Mouse (Mus musculus) macrophage (primary cell): ENCODE measurements around the gene Olfr808. TPM values are rescaled to one million over a fixed set of nuclear protein-coding genes. Genes with fewer than 3 reads are reported as not detected.

Experiments used
- H3K27ac ChIP-seq: fragments of 350-480 bp; formaldehyde crosslinking; 2 replicates; pipeline ENCODE4 v1.9.0; 2021
- H3K36me3 ChIP-seq: fragments of 350-480 bp; formaldehyde crosslinking; 2 replicates; pipeline ENCODE4 v1.9.0; 2021; ENCODE audit errors: inconsistent target
- H3K4me3 ChIP-seq: fragments of 350-480 bp; formaldehyde crosslinking; 2 replicates; pipeline ENCODE4 v1.9.0; 2021; ENCODE audit errors: inconsistent target
- H3K79me2 ChIP-seq: fragments of 350-480 bp; formaldehyde crosslinking; 2 replicates; pipeline ENCODE4 v1.9.0; 2021; ENCODE audit errors: inconsistent target
- WGBS: methylation state at CpG from one replicate; pipeline ENCODE4 v1.1.7; 2026; ENCODE audit warnings: inconsistent platforms; ENCODE audit not compliant: missing documents; 5-methylcytosine and 5-hydroxymethylcytosine counted together
- polyA plus RNA-seq: library from polyadenylated mRNA; stranded (reverse); fragments of 250-400 nt; gene quantifications from 3 replicates; pipeline ENCODE4 v1.2.4, GENCODE M21; 2018; ENCODE audit warnings: inconsistent platforms
- total RNA-seq, 78 experiments: library from RNA; depleted of rRNA; stranded (reverse); fragments of 250-400 nt; gene quantifications; 1 replicate in 9 of 78; 2 replicates in 24 of 78; 3 replicates in 43 of 78; 4 replicates in 2 of 78; pipeline ENCODE4 v1.2.4; 2018; ENCODE audit warnings: inconsistent platforms in 56 of 78

Olfr808 gene
- not detected for total RNA-seq (2018; cell fraction: chromatin; rRNA removed)
- total RNA-seq (2018; cell fraction: cytosol; rRNA removed): not detected
- not detected for total RNA-seq (2018; cell fraction: nucleus; rRNA removed)
- not detected in 3 replicates for polyA plus RNA-seq

GRCm38 (mm10) chr10:129765182-129765581 lies at the start of gene Olfr808:
Gene Olfr808, plus strand, starts transcription at chr10:129765482.
- no peak within 1 kb of the TSS for H3K27ac ChIP-seq
- 100% methylated on average over 1 of the region's 1 CpGs for WGBS
- H3K79me2 ChIP-seq: no peaks in the 10 kb centered on the region
- no peaks in the 10 kb centered on the region for H3K36me3 ChIP-seq
- H3K4me3 ChIP-seq: no peak within 1 kb of the TSS

GRCm38 (mm10) chr10:129729275-129729674 lies 36.0 kb upstream of the Olfr808 start, which contains the start of gene Olfr805:
Gene Olfr805, minus strand, starts transcription at chr10:129729375.
- no peak within 1 kb of the TSS for H3K27ac ChIP-seq
- WGBS: 100% methylated on average over 2 of the region's 2 CpGs

GRCm38 (mm10) chr10:129741821-129742220 lies 23.5 kb upstream of the Olfr808 start, which contains the start of gene Olfr806:
Gene Olfr806, minus strand, starts transcription at chr10:129741921.
- H3K36me3 ChIP-seq: no peaks in the 10 kb centered on the region
- H3K4me3 ChIP-seq: no peak within 1 kb of the TSS
- H3K79me2 ChIP-seq: no peaks in the 10 kb centered on the region
- no peak within 1 kb of the TSS for H3K27ac ChIP-seq

More at GRCm38 (mm10) chr10:129729275-129729674, 36.0 kb upstream of the Olfr808 start, which contains the start of gene Olfr805:
- Histone ChIP-seq H3K36me3 (no peaks in the 10 kb centered on the region), H3K79me2 (no peaks in the 10 kb centered on the region), H3K4me3 (no peak within 1 kb of the TSS)

GRCm38 (mm10) chr10:129757693-129758092 lies 7.6 kb upstream of the Olfr808 start, which contains the start of gene Olfr807:
Gene Olfr807, minus strand, starts transcription at chr10:129757793.
- Histone ChIP-seq H3K36me3 (no peaks in the 10 kb centered on the region), H3K79me2 (no peaks in the 10 kb centered on the region), H3K27ac (no peak within 1 kb of the TSS), H3K4me3 (no peak within 1 kb of the TSS)
- WGBS: 57% methylated on average over 1 of the region's 1 CpGs

- Histone ChIP-seq H3K27ac (no peak within 1 kb of the TSS), H3K79me2 (no peaks in the 10 kb centered on the region), H3K36me3 (no peaks in the 10 kb centered on the region), H3K4me3 (no peak within 1 kb of the TSS)
Measured at GRCm38 (mm10) chr10:129774338-129774737, 9.1 kb downstream of the Olfr808 start, which contains the start of gene Olfr809. Gene Olfr809, plus strand, starts transcription at chr10:129774638.

GRCm38 (mm10) chr10:129778123-129778522 lies 12.8 kb downstream of the Olfr808 start:
- Histone ChIP-seq H3K79me2 (no peaks in the 10 kb centered on the region), H3K27ac (no peak overlapping the region), H3K36me3 (no peaks in the 10 kb centered on the region), H3K4me3 (no peak overlapping the region)

- no peaks in the 10 kb centered on the region for H3K79me2 ChIP-seq
- H3K4me3 ChIP-seq: no peak within 1 kb of the TSS
- H3K36me3 ChIP-seq: no peaks in the 10 kb centered on the region
- H3K27ac ChIP-seq: no peak within 1 kb of the TSS
Measured at GRCm38 (mm10) chr10:129794817-129795216, 29.5 kb downstream of the Olfr808 start, which contains the start of gene Olfr810. Gene Olfr810, minus strand, starts transcription at chr10:129794917.

- 73% methylated on average over 4 of the region's 4 CpGs for WGBS
- Histone ChIP-seq H3K27ac (no peak within 1 kb of the TSS), H3K79me2 (no peaks in the 10 kb centered on the region), H3K36me3 (no peaks in the 10 kb centered on the region), H3K4me3 (no peak within 1 kb of the TSS)
Measured at GRCm38 (mm10) chr10:129804296-129804695, 39.0 kb downstream of the Olfr808 start, which contains the start of gene Olfr811. Gene Olfr811, minus strand, starts transcription at chr10:129804396.

Other genes starting within 250 kb of the Olfr808 start
- not detected in 3 replicates for gene Olfr791, start 243.7 kb upstream of the Olfr808 start, polyA plus RNA-seq
- not detected in 3 replicates for gene Olfr792, start 226.3 kb upstream of the Olfr808 start, polyA plus RNA-seq
- gene Olfr794, start 197.8 kb upstream of the Olfr808 start, polyA plus RNA-seq: not detected in 3 replicates
- gene Olfr796, start 152.9 kb upstream of the Olfr808 start, polyA plus RNA-seq: not detected in 3 replicates
- gene Olfr798, start 137.5 kb upstream of the Olfr808 start, polyA plus RNA-seq: not detected in 3 replicates
- not detected in 3 replicates for gene Olfr799, start 128.0 kb upstream of the Olfr808 start, polyA plus RNA-seq
- not detected in 3 replicates for gene Olfr800, start 107.8 kb upstream of the Olfr808 start, polyA plus RNA-seq
- not detected in 3 replicates for gene Olfr801, start 91.6 kb upstream of the Olfr808 start, polyA plus RNA-seq
- gene Olfr802, start 77.3 kb upstream of the Olfr808 start, polyA plus RNA-seq: not detected in 3 replicates
- not detected in 3 replicates for gene Olfr803, start 71.2 kb upstream of the Olfr808 start, polyA plus RNA-seq
- gene Olfr804, start 62.3 kb upstream of the Olfr808 start, polyA plus RNA-seq: not detected in 3 replicates
- not detected in 3 replicates for gene Olfr805, start 36.1 kb upstream of the Olfr808 start, polyA plus RNA-seq
- gene Olfr806, start 23.6 kb upstream of the Olfr808 start, polyA plus RNA-seq: not detected in 3 replicates
- not detected in 3 replicates for gene Olfr807, start 7.7 kb upstream of the Olfr808 start, polyA plus RNA-seq
- gene Olfr809, start 9.2 kb downstream of the Olfr808 start, polyA plus RNA-seq: not detected in 3 replicates
- gene Olfr810, start 29.4 kb downstream of the Olfr808 start, polyA plus RNA-seq: not detected in 3 replicates
- not detected in 3 replicates for gene Olfr811, start 38.9 kb downstream of the Olfr808 start, polyA plus RNA-seq
- not detected in 3 replicates for gene Olfr812, start 80.6 kb downstream of the Olfr808 start, polyA plus RNA-seq
- gene Olfr813, start 89.9 kb downstream of the Olfr808 start, polyA plus RNA-seq: not detected in 3 replicates
- gene Olfr814, start 114.4 kb downstream of the Olfr808 start, polyA plus RNA-seq: not detected in 3 replicates
- gene Olfr815, start 140.4 kb downstream of the Olfr808 start, polyA plus RNA-seq: not detected in 3 replicates
- gene Olfr816, start 150.1 kb downstream of the Olfr808 start, polyA plus RNA-seq: not detected in 3 replicates
- not detected in 3 replicates for gene Olfr818, start 183.6 kb downstream of the Olfr808 start, polyA plus RNA-seq
- not detected in 3 replicates for gene Olfr819, start 201.8 kb downstream of the Olfr808 start, polyA plus RNA-seq
- gene Olfr247, start 210.7 kb downstream of the Olfr808 start, polyA plus RNA-seq: not detected in 3 replicates
- gene Gm10310, start 219.6 kb downstream of the Olfr808 start, polyA plus RNA-seq: not detected in 3 replicates
- gene Olfr820, start 247.1 kb downstream of the Olfr808 start, polyA plus RNA-seq: not detected in 3 replicates